Mouse (Mus musculus): ENCODE data around the gene Aldh1b1.
A peak's percentile ranks its signal among the peaks of the same experiment; 100 is the strongest.

The Aldh1b1 gene

DNA sequence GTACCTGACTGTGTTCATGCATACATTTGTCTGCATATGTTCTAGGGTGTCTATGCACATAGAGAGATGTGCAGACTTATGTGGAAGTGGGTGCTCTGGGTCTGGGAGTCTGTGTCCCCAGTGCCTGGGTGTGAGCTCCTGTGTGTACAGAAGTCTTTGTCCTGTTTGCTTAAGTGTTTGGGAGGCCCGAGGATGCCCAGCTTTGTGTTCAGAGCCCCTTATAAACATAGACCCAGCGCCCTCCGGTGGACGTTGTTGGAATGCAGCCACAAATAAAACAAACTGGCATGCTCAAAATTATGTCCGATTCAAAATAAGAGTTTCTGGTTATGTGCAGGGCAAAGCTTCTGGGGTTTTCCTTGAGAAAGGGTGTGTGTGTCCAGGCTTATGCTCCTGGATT lies 27.2 kb upstream of the Aldh1b1 start:
- no peak for ATAC-seq (ENCODE audit: insufficient number of reproducible peaks, low FRiP score, low TSS enrichment)

DNA sequence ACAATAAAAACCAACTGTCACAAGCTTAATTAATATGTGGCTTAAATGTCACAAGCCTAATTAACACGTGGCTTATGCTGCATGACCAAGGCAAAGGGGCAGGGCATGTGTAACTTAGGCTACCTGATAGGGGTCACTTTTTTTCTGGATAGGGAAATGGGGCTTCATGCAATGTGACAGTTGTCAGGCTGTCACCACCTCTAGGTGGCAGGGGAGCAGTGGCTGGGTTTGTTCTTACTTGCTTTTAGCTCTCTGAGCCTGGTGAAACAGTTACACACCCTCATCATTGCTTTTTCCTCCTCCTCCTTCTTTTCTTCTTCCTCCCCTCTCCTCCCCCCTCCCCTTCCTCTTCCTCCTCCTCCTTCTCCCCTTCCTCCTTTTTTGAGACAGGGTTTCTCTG lies 15.2 kb upstream of the Aldh1b1 start:
- ATAC-seq (ENCODE audit: insufficient number of reproducible peaks, low FRiP score, low TSS enrichment): no peak

DNA sequence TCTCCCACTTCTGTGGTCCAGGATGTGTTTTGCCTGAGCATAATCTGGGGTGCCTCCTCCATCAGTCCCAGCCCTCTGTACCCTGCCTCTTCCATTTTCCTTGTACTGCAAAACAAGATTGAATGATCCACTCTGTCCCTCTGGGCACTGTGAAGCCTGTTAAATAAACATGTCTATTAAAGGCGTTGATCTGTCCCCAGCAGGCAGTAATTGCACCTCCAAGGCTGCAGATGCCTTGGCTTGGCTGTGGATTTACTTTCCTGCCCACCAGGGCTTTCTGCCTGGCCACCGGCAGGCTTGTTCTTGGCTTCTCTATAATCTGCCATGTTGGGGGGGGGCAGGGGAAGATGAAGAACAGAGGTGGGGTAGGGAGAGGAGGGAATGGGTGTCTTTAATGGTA lies 12.9 kb upstream of the Aldh1b1 start:
- no peak for ATAC-seq (ENCODE audit: insufficient number of reproducible peaks, low FRiP score, low TSS enrichment)

DNA sequence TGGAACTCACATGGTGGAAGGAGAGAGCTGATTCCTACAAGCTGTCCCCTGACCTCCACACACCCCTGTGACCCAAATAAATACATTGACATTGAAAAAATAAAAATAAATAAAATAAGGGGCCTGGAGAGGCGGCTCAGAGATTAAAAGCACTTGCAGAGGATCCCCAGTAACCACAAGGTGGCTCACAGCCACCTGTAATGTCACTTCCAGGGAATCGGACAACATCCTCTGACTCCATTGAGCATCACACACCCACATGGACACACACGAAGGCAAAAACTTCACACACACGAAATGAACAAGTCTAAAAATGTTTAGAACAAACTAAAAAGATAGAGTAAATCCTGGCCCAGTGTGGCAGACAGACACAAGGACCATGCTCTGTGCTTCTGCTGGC lies 12.1 kb upstream of the Aldh1b1 start:
- ATAC-seq (ENCODE audit: insufficient number of reproducible peaks, low FRiP score, low TSS enrichment): no peak

DNA sequence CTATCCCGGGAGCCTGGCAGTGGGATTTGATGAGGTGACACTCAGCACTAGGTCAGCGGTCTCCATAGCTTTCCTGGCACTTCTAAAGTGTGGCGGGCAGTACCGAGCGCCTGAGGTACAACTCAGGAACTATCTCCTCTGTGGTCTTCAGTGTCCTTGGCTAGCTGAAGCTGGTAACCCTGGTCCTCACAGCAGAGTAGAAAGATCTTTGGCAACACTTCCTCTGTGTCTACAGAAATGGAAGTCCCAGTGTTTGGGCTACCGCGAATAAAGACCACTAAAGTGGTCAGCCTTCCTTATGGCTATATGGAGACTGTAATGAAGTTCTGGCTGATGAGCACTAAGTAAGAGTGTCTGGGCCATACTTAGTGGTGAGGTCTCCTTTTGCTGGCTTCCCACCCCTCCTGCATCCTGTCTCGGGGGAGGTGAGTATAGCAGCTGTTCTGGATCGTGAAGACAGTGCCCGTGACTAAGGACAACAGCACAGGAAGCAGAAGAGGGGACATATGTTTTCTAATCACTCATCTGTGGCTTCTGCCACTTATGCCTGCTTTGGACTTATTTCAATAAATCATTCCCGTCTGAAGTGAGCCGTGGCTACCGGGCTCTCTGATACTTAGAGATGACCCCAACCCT lies 10.3 kb upstream of the Aldh1b1 start:
- no peak for ATAC-seq (ENCODE audit: insufficient number of reproducible peaks, low FRiP score, low TSS enrichment)

DNA sequence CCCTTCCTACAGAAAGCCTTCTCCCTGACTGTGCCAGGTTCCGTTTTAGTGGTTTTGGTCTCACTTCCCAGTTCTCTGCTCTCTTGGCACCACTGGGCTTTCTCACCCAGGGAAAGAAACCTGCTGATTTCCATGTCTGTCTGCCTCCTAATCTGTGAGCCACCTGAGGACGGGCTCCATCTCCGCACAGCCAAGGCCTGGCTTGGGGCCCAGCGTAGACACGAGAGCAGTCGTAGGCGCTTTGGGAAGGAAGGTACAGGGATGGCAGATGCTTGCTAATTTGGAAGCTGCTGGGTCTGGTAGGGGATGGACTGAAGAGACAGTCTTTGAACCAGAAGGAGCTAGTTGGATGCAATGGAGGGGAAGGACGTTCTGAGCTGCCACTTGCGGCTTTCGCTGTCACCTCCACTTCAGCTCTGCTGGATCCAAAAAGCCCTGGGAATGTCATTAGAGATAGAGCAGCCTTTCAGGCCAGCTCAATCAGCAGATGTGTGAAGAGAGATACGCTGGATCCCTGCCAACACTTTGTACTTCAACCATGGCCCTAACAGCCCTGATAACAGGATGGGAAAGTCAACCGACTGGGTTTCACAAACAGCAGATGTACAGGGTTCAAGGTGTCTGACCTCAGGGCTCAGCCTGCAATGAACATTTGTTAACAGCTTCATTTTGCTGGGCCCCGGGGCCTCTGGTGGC lies 9.4 kb upstream of the Aldh1b1 start:
- peak; percentile 77 for ATAC-seq (ENCODE audit: insufficient number of reproducible peaks, low FRiP score, low TSS enrichment)

DNA sequence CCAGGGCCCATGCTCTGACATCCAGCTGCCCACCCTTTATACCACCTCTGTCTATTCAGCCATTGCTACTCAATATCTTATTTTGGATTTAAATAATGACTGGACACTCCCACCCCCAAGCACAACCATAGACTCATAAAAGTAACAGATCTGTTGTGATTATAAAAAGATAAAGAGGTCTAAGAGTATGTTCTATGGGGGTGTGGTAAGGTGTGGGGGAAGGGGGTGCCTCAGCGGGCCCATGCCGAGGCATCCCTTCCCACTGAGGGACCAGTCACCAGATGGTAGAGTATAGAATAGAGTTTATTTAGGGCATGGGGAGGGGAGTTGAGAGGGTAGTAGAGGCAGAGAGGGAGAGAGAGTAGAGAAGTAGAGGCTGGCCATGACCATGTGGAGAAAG lies 8.8 kb upstream of the Aldh1b1 start:
- no peak for ATAC-seq (ENCODE audit: insufficient number of reproducible peaks, low FRiP score, low TSS enrichment)

DNA sequence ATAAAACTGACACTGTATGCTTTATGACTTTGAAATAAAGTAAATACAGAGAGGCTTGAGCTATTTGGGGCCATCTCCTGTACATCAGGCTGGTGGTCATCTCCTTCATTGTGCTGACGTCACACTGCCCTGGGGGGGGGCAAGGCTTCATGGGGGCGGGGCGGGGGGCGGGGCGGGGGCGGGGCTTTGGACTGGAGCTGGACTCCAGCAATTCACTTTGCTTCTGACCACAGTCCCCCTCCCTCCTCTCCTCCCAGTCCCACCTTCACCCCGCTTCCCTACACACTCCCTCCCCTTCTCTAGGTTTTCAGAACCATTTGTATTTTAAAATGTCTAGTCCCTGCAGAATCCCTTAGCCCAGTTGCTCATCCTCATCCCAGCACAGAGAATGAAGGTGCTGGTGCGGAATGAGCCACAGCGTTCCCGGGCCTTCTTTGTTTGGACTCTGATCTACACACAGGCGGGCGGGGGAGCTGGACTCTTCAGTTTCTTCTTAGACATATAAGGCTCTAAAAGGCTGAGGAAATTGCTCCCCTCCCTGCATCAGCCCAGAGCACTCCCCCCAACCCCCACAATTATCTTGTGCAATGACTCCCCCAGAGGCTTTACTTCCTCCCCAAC lies 3.5 kb upstream of the Aldh1b1 start:
- ATAC-seq (ENCODE audit: insufficient number of reproducible peaks, low FRiP score, low TSS enrichment): no peak

DNA sequence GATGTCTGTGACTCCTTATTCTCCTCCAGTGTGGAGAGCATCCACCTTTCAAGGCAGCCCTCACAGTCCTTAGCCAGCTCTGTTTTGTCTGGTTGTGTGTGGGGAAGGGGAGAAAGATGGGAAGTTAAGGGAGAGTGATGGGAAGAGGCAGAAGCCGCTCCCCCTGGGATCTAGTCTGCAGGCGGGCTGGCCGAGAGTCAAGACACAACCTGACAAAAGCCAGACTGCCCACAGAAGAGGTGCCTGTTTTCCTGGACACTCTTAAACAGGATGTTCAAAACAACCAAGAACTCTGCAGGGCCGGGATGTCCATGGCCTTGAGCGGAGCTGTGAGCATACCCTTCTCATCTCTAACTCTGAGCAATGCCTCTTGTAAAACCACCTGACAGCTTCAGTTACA lies 2.1 kb upstream of the Aldh1b1 start:
- ATAC-seq (ENCODE audit: insufficient number of reproducible peaks, low FRiP score, low TSS enrichment): no peak

DNA sequence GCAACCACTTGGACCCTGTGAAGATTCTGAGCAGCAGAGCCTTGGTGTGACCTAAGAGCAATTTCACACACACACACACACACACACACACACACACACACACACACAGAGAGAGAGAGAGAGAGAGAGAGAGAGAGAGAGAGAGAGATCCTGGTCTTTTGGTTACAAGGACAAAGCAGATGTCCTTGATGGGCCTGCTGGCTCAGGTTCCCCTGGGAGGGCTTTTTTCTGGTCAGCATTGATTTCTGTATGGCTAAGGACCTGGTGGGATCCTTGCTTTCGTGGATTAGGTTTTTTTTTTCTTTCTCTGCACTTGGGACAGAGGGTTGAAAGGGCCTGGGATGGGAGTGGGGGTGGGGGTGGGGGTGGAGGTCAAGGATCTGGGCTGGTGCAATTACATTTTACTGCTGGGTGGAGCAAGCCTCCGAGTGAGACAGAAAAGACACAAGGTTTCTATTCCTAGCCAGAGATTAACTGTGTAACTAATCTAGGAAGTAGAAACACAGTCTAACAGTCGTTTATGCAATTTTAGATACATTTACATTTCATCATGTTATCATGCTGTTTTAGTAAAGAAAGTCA lies 1.2 kb downstream of the Aldh1b1 start:
- ATAC-seq (ENCODE audit: insufficient number of reproducible peaks, low FRiP score, low TSS enrichment): no peak

DNA sequence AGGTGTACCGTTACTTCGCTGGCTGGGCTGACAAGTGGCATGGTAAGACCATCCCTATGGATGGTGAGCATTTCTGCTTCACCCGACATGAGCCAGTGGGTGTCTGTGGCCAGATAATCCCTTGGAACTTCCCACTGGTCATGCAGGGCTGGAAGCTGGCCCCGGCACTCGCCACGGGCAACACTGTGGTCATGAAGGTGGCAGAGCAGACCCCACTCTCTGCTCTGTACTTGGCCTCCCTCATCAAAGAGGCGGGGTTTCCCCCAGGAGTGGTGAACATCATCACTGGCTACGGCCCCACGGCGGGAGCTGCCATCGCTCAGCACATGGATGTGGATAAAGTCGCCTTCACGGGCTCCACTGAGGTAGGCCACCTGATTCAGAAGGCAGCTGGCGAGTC lies 4.1 kb downstream of the Aldh1b1 start:
- no peak for ATAC-seq (ENCODE audit: insufficient number of reproducible peaks, low FRiP score, low TSS enrichment)

DNA sequence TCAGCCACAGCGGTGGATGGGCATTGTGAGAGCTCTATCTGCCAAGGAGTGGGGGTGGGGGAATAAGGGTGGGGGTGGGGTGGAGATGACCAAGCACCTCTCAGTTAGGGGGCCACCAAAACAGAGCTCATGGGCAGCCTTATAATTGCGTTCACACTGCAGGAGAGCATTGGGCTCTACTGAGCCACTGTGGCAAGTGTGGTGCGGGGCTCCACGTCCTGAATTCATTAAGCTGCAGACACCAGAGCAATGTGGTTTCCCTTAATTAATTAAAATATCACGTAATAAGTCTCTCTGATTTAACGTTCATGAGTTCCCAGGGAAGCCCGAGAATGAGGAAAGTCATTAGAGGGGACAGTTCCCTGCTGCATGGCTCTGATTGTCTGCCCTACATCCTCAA lies 9.2 kb downstream of the Aldh1b1 start:
- ATAC-seq (ENCODE audit: insufficient number of reproducible peaks, low FRiP score, low TSS enrichment): no peak

DNA sequence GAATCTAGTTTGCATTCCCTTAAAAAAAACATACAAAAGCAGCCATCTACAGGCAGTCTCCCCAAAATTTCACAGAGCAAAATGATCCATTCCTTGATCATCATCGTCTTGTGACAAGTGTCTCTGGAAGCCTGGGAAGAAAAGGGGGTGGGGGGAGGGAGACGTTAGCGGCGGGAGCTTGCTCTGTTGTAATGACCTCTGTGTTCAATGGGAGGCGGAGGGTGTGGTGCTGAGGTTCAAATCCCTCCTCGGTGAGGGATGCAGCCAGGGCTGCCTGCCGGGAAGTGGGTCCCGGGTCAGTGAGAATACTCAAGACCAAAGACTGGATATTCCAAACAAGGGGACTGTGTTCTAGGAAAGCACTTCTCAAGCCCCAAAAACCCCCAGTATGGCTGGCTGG lies 12.4 kb downstream of the Aldh1b1 start:
- no peak for ATAC-seq (ENCODE audit: insufficient number of reproducible peaks, low FRiP score, low TSS enrichment)

DNA sequence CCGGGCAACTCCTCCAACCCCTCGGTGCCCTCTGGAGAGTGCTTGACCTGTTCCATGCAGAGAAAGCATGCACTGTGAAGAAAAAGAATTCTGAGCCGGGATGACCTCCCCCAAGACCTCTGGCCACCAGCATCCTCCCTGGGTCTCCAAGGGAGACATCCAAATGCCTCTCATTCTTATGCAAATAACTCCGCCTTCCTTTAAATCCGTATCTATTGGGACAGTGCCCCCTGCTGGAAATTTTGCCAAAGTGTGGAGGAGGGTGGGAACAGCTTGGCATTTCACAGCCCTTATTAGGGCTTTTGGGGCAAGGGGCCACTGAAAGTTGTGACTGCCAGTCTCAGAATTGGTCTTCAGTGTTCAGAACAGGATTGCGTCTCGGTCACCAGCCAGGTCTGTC lies 16.7 kb downstream of the Aldh1b1 start:
- ATAC-seq (ENCODE audit: insufficient number of reproducible peaks, low FRiP score, low TSS enrichment): no peak

DNA sequence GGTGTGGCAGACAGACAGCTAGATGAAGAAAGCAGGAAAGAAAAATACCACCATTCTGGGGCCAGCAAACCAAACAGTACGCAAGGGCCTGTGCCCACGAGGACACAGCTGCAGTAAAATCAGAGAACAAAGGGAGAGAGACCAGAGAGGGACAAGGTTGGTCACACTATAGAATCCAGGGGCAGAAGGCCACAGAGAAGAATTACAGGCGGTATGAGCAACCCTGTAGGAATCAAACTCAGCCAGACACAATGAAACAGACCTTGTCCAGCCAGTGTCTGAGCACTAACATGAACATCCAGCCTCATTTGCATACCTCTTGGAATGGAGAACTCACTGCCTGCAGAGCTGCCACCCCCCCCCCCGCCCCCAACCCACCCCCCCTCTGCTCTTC lies 20.0 kb downstream of the Aldh1b1 start:
- ATAC-seq (ENCODE audit: insufficient number of reproducible peaks, low FRiP score, low TSS enrichment): no peak

DNA sequence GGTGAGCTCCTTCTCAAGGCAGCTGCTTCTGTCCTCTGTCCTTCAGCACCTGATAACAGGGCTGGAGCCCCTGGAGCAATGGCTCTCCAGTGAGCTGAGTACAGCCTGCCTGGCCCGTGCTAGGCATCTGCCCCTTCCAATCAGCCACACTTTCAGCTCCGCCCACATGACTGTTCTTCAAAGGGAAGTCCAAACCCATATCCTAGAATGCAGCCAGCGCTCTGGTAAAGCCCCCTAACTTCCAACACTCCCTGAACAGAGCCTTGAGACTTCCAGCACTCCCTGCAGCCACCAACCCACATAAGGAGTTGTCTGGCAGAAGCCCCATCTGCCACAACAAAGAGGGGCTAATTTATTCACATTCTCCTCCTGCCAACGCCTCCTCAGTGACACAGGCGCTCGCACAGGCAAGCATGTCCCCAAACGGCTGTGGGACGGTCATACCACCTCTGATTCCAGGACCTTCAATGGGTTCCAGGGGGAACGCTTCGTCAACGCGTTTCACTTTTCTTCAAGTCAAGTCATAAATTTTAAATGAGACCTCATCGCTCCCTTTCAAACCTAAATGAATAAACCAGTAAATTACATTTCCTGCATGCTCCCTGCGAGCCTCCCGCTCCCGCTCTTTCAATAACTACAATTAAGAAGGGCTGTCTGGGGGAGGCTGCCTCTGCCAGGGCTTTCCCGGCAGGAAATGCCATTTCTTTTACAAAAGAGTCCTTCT lies 20.5 kb downstream of the Aldh1b1 start:
- ATAC-seq (ENCODE audit: insufficient number of reproducible peaks, low FRiP score, low TSS enrichment): no peak

DNA sequence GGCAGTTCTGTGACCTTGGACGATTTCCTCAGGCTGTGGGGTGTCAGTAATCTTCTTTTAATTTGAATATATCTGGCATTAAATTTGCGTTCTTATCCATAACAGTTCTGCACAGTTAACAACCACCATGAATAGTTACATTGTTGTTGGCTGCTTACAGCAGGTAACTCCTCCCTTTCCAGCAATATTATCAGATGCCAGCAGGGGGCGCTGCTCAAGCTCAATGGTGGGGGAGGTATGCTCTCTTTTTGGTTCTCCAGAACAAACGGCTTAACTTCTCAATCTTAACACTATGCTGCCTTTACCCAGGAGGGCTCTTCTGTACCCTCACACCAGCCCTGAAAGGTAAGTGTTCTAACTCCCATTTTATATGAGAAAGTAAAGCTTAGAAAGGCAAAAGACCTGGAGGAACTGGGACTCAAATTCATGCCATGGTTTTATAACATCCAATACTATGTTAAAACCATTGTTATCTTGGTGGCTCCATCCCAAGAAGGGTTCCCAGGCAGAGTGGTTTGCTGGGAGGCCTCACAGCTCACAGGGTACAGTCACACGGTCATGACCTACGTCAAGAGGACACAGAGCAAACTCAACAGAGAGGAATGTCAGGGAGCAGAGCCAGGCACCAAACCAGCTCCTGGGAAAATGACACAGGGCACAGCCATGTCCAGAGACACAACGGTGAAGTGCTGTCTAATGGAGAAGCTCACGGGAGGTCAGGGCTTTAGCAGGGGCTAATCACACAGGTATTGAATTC lies 21.4 kb downstream of the Aldh1b1 start:
- no peak for ATAC-seq (ENCODE audit: insufficient number of reproducible peaks, low FRiP score, low TSS enrichment)

DNA sequence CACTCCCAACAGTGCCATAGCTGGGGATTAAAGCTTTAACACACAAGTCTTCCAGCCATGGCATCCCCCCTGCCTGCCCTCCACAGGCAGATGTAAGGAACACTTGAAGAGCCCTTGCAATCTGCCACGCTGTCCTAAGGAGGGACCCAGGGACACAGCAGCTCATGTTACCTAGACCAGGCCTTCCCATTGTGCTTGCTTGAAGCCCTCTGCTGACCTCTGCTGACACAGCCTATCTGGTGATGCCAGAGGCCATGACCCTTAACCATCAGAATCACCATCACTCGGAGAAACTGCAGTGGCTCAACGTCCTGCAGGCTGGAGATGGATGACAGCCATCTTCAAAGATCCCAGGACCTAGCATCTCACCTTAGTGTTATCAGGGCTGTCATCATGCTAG lies 23.2 kb downstream of the Aldh1b1 start:
- no peak for ATAC-seq (ENCODE audit: insufficient number of reproducible peaks, low FRiP score, low TSS enrichment)

DNA sequence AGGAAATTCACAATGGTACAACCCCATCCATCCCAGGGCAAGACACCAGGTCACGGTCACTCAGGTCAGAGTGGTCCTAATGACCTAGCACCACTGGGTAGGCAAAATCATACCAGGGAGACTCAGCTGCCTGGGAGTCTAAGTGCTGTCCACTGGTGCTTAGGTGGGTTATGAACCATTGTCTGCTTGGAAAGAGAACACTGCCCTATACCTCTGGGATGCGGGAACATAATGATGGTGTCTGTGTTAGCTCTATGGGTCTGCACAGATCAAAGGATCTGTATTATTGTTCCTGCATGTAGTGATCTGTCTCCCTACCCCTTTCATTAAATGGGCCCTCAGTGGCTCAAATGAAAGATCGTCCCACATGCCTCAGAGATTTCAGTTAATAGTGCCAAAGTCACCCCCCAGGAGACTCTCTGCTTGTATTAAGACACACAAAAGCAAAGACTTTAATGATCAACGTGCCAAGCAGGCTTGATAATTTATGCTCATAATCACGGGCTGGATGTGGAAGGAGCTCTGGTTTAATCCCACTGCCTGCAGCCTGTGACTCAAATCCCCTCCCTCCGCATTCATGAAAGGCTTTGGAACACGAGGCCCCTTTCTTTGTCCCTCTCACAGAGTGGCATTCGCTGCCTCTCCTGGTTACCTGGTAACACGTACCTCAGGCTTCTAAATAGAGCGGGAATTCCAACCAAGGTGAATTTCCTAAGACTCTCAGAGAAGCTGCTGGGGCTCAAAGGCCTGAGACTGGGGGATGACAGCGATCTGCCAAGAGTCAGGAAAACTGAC lies 24.2 kb downstream of the Aldh1b1 start:
- ATAC-seq (ENCODE audit: insufficient number of reproducible peaks, low FRiP score, low TSS enrichment): no peak
